Mouse (Mus musculus) macrophage (primary cell): Measurements from ENCODE around the gene Fam229b. TPM values are rescaled to one million over a fixed set of nuclear protein-coding genes. Genes with fewer than 3 reads are reported as not detected.

Experiments used
- H3K27ac ChIP-seq: fragments of 350-480 bp; formaldehyde crosslinking; 2 replicates; pipeline ENCODE4 v1.9.0; 2021
- H3K36me3 ChIP-seq: fragments of 350-480 bp; formaldehyde crosslinking; 2 replicates; pipeline ENCODE4 v1.9.0; 2021; ENCODE audit errors: inconsistent target
- H3K4me3 ChIP-seq: fragments of 350-480 bp; formaldehyde crosslinking; 2 replicates; pipeline ENCODE4 v1.9.0; 2021; ENCODE audit errors: inconsistent target
- H3K79me2 ChIP-seq: fragments of 350-480 bp; formaldehyde crosslinking; 2 replicates; pipeline ENCODE4 v1.9.0; 2021; ENCODE audit errors: inconsistent target
- WGBS: methylation state at CpG from one replicate; pipeline ENCODE4 v1.1.7; 2026; ENCODE audit warnings: inconsistent platforms; ENCODE audit not compliant: missing documents; 5-methylcytosine and 5-hydroxymethylcytosine counted together
- polyA plus RNA-seq: library from polyadenylated mRNA; stranded (reverse); fragments of 250-400 nt; gene quantifications from 3 replicates; pipeline ENCODE4 v1.2.4, GENCODE M21; 2018; ENCODE audit warnings: inconsistent platforms

Fam229b gene
- polyA plus RNA-seq, 1 experiment from 2014 or later, result 0.85 TPM

GRCm38 (mm10) chr10:39161406-39161805 is 27.7 kb upstream of the Fam229b start:
- no peaks in the 10 kb centered on the region for H3K79me2 ChIP-seq
- H3K27ac ChIP-seq, result no peak overlapping the region
- H3K4me3 ChIP-seq, result no peak overlapping the region
- H3K36me3 ChIP-seq, result no peaks in the 10 kb centered on the region
- 100% methylated on average over 1 of the region's 1 CpGs for WGBS

DNA sequence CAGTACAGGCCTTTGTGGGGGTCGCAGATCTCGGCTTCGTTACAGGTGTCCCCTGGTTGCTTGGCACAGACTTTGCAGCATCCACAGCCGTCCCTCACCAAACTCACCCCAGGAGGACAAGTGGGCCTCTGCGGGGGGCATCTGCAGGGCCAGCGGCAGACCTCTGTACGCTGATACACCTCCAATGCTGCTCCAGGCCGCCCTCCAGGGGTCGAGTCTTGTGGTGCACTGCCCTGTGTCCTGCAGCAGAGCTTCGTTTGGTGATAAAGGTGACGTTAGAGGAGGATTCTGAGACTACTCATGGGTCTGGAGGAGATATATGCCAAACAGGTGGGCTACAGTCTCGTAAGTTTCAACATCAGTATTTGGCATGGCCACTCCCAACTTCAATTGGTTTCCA is 24.6 kb upstream of the Fam229b start:
- no peak overlapping the region for H3K4me3 ChIP-seq
- no peak overlapping the region for H3K27ac ChIP-seq
- H3K36me3 ChIP-seq, result no peaks in the 10 kb centered on the region
- no peaks in the 10 kb centered on the region for H3K79me2 ChIP-seq
- 86% methylated on average over 12 of the region's 12 CpGs for WGBS

GRCm38 (mm10) chr10:39157321-39157720 is 23.6 kb upstream of the Fam229b start:
- Histone ChIP-seq H3K36me3 (no peaks in the 10 kb centered on the region), H3K4me3 (no peak overlapping the region), H3K79me2 (no peaks in the 10 kb centered on the region), H3K27ac (no peak overlapping the region)
- 93% methylated on average over 1 of the region's 1 CpGs for WGBS

DNA sequence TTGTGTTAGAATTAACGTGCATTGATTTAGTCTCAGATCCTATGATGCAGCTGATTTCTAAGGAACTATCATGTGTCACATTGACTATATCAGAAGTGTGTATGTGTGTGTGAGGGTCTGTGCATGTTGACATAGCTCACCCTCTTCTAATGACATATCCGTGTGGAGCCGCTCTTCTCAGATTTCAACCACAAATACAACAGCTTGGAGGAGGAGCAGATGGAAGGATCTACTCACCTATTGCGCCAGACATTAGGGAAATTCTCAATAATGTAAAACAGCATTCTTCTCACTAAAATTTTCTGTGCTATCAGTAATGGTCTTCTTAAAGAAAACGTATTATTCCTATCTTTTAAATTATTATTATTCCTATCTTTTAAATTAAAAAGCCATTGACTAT is 23.0 kb upstream of the Fam229b start:
- WGBS, result 94% methylated on average over 5 of the region's 5 CpGs
- H3K36me3 ChIP-seq, result no peaks in the 10 kb centered on the region

DNA sequence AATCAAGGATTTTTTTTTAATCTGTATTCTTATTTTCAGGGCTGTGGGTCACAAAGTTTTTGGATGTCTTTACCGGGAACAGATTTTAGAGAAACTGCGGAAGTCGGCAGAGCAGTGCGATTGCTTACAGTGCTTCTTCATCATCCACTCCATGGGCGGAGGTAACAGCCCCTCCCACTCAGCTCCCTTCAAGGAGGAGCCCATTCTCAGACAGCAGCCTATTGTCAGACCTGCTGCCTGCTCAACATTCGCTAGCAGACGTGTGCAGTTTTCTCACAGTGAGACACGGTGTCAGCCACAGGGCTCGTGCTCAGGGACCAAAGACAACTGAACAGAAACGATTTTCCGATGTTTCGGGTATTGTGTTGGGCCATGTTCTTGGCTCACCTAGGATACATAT is 8.5 kb upstream of the Fam229b start:
- no peak overlapping the region for H3K27ac ChIP-seq
- no peaks in the 10 kb centered on the region for H3K36me3 ChIP-seq
- no peaks in the 10 kb centered on the region for H3K79me2 ChIP-seq
- no peak overlapping the region for H3K4me3 ChIP-seq
- WGBS, result 95% methylated on average over 12 of the region's 12 CpGs

More for the DNA sequence above, 23.0 kb upstream of the Fam229b start:
- no peak overlapping the region for H3K27ac ChIP-seq
- H3K4me3 ChIP-seq, result no peak overlapping the region
- no peaks in the 10 kb centered on the region for H3K79me2 ChIP-seq

- Histone ChIP-seq H3K4me3 (no peak overlapping the region), H3K27ac (no peak overlapping the region), H3K79me2 (no peaks in the 10 kb centered on the region), H3K36me3 (no peaks in the 10 kb centered on the region)
- 90% methylated on average over 2 of the region's 2 CpGs for WGBS
Measured at GRCm38 (mm10) chr10:39141401-39141800, 7.7 kb upstream of the Fam229b start.

GRCm38 (mm10) chr10:39140843-39141242 is 7.1 kb upstream of the Fam229b start:
- 94% methylated on average over 14 of the region's 14 CpGs for WGBS
- H3K79me2 ChIP-seq, result no peaks in the 10 kb centered on the region
- no peak overlapping the region for H3K27ac ChIP-seq

DNA sequence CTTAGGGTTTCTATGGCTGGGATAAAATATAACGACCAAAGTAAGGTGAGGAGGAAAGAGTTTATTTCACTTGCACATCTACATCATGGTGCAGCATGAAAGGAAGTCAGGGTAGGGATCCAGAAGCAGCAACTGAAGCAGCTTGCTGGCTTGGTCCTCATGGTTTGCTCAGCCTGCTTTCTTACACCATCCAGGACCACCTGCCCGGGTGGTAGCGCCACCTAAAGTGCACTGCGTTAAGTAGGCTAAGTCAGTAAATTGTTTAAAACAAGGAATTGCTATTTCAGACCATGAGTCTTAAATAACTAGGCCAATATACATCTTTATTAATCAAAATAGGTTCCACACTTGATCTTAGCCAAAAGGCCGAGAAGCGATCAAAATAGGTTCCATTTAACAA is 5.0 kb upstream of the Fam229b start:
- no peaks in the 10 kb centered on the region for H3K36me3 ChIP-seq
- no peak overlapping the region for H3K27ac ChIP-seq
- WGBS, result 95% methylated on average over 6 of the region's 6 CpGs
- no peaks in the 10 kb centered on the region for H3K79me2 ChIP-seq
- H3K4me3 ChIP-seq, result no peak overlapping the region

More at GRCm38 (mm10) chr10:39140843-39141242, 7.1 kb upstream of the Fam229b start:
- H3K4me3 ChIP-seq, result no peak overlapping the region
- H3K36me3 ChIP-seq, result no peaks in the 10 kb centered on the region

DNA sequence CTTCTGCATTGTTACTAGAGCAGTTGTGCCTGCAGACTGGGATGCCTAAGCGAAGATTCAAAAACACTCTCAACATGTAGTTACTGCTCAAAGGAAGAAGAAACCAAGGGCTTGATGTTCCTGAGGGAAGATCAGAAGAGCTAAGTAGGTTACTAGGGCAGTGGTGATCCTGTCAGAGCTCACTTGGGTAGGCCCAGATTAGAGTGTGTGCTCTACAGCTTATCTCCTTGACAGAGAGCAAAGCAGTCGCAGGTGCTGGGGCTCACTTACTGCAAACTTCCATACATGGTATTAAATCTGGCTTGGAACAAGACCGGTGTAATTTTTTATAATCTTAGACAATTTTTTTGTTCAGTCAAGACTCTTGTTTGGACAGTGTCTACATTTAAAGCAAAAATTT is 4.1 kb upstream of the Fam229b start:
- whole genome bisulfite sequencing, result 100% methylated on average over 3 of the region's 3 CpGs
- H3K4me3 ChIP-seq, result no peak overlapping the region
- no peaks in the 10 kb centered on the region for H3K36me3 ChIP-seq
- H3K79me2 ChIP-seq, result no peaks in the 10 kb centered on the region
- no peak overlapping the region for H3K27ac ChIP-seq

- no peak overlapping the region for H3K4me3 ChIP-seq
- WGBS, result 41% methylated on average over 4 of the region's 4 CpGs
- no peak overlapping the region for H3K27ac ChIP-seq
- H3K79me2 ChIP-seq, result no peaks in the 10 kb centered on the region
- H3K36me3 ChIP-seq, result no peaks in the 10 kb centered on the region
Measured at GRCm38 (mm10) chr10:39121412-39121811, 12.3 kb downstream of the Fam229b start.

DNA sequence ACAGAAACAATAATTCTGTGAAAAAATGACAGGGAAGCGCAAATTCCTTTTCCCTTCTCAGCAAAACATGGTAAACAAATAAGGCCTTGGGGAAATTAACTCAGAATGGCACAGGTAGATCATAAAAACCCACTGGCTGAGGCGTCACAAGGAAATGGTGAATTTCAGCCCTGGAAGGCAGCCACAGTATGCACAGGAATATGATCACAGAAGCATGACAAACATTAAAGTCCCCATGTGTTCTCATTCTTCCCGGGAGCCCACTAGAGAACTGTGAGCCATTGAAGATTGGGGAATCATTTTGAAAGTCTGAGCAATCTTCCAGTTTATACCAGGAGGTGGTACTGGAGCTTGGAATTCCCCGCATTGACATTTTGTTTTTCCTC is 24.2 kb downstream of the Fam229b start:
- H3K4me3 ChIP-seq, result no peak overlapping the region
- H3K27ac ChIP-seq, result no peak overlapping the region
- 88% methylated on average over 4 of the region's 4 CpGs for WGBS
- H3K36me3 ChIP-seq, result no peaks in the 10 kb centered on the region
- H3K79me2 ChIP-seq, result no peaks in the 10 kb centered on the region

- 24% methylated on average over 10 of the region's 10 CpGs for WGBS
- Histone ChIP-seq H3K27ac (no peak overlapping the region), H3K4me3 (no peak overlapping the region), H3K79me2 (no peaks in the 10 kb centered on the region), H3K36me3 (no peaks in the 10 kb centered on the region)
Measured at GRCm38 (mm10) chr10:39108837-39109488, 24.8 kb downstream of the Fam229b start.

DNA sequence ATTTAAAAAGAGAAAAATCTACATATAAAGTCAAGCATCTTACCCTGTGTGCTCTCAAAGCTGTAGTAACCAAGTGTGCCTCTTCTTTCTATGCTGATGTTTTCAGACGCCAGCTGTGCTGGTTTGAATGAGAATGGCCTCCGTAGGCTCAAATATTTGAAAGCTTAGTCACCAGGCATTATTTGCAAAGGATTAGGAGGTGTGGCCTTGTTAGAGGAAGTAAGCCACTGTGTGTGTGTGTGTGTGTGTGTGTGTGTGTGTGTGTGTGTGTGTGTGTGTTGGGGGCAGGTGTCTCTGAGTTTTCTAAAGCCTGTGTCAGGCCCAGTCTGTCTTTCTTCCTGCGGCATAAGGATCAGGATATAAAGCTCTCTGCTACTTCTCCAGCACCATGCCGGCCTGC is 26.8 kb downstream of the Fam229b start:
- 96% methylated on average over 3 of the region's 4 CpGs for WGBS
- Histone ChIP-seq H3K79me2 (no peaks in the 10 kb centered on the region), H3K27ac (no peak overlapping the region), H3K4me3 (no peak overlapping the region), H3K36me3 (no peaks in the 10 kb centered on the region)

DNA sequence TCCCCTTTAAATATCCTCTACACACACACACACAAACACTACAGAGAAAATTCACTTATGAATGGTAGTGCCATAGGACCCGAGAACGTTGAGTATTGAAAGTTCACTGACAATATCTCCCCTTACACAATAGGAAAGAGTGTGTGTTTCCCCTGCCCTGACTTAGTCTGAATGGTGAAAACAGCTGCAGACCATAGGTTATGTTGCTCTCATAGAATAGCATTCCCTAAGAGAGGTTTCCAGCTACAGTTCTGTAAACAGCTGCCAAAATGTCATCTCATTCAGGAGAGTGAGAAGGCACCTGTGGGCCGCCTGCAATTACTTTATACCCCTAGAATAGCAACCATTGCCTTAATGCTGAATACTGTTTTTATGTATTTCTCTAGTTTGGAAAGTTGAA is 27.3 kb downstream of the Fam229b start:
- WGBS, result 89% methylated on average over 3 of the region's 3 CpGs
- Histone ChIP-seq H3K4me3 (no peak overlapping the region), H3K27ac (no peak overlapping the region), H3K36me3 (no peaks in the 10 kb centered on the region), H3K79me2 (no peaks in the 10 kb centered on the region)

DNA sequence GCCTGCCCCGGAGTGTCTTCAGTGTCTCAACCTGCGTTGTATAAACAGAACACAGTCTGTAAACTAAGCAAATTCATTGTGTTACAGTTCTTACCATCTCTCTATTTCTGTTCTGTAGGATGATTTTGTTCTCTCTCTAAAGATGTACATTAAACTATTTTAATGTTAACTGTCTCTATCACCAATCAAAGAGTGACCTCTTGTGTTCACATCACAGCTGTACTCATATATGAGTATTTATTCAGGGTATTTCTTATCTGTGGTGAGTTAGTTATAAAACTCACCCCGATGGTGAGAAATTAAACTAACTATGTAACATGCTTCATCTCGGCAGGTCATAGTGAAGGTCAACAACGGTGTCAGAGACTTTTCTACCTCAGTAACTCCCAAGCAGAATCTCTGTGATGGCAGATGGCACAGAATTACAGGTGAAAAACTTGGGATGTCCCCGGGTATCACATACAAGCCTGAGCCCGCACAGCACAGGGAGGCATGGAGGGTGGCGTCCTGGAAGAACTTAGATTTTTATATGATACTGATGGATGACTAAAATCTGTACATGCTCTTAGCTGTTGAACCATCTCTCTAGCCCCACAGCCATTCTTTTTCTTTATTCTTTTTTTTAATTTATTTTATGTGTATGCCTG is 28.8 kb downstream of the Fam229b start:
- 92% methylated on average over 8 of the region's 8 CpGs for WGBS
- Histone ChIP-seq H3K4me3 (no peak overlapping the region), H3K27ac (no peak overlapping the region), H3K36me3 (no peaks in the 10 kb centered on the region), H3K79me2 (no peaks in the 10 kb centered on the region)

- 97% methylated on average over 10 of the region's 10 CpGs for WGBS
Measured at GRCm38 (mm10) chr10:39098746-39099145, 35.0 kb downstream of the Fam229b start.

More at GRCm38 (mm10) chr10:39098746-39099145, 35.0 kb downstream of the Fam229b start:
- Histone ChIP-seq H3K79me2 (no peaks in the 10 kb centered on the region), H3K4me3 (no peak overlapping the region), H3K27ac (no peak overlapping the region), H3K36me3 (no peaks in the 10 kb centered on the region)
